Mouse (Mus musculus) midbrain, postnatal 0 days (tissue): ENCODE data around the gene Ap4s1. TPM values are rescaled to one million over a fixed set of nuclear protein-coding genes. Genes with fewer than 3 reads are reported as not detected.
A peak's percentile ranks its signal among the peaks of the same experiment; 100 is the strongest.
"Not testable (repeated sequence)": the region's sequence is repeated elsewhere in the genome, so short reads cannot be mapped to it uniquely, and the experiment has no call there.

Experiments used
- ATAC-seq: fragments of 200-750 bp; cut with Nextera tagmentation; 2 replicates; pipeline ENCODE4 v1.8.0; 2017; ENCODE audit warnings: moderate number of reproducible peaks, mild to moderate bottlenecking, moderate TSS enrichment, moderate library complexity; ENCODE audit not compliant: low FRiP score
- DNase-seq: peaks from one replicate; pipeline ENCODE4 v3.0.0-alpha.2; 2015; ENCODE audit warnings: low spot score
- H3K27ac ChIP-seq: fragments of 300-500 bp; sonication (generic); 2 replicates; pipeline ENCODE4 v1.5.1; 2014; ENCODE audit warnings: low read depth, mild to moderate bottlenecking, low read length, mixed read lengths
- H3K27me3 ChIP-seq: fragments of 300-500 bp; sonication (generic); 2 replicates; pipeline ENCODE4 v1.6.1; 2014; ENCODE audit warnings: low read length, control low read depth, mixed read lengths; ENCODE audit not compliant: insufficient read depth
- H3K36me3 ChIP-seq: fragments of 300-500 bp; sonication (generic); 2 replicates; pipeline ENCODE4 v1.6.1; 2014; ENCODE audit warnings: low read length, control low read depth, mixed read lengths; ENCODE audit not compliant: insufficient read depth
- H3K4me1 ChIP-seq: fragments of 300-500 bp; sonication (generic); 2 replicates; pipeline ENCODE4 v1.6.1; 2014; ENCODE audit warnings: mild to moderate bottlenecking, control low read depth, antibody characterized with exemption, low read length, mixed read lengths; ENCODE audit not compliant: insufficient read depth
- H3K4me2 ChIP-seq: fragments of 300-500 bp; sonication (generic); 2 replicates; pipeline ENCODE4 v1.6.1; 2014; ENCODE audit warnings: low read depth, mild to moderate bottlenecking, low read length, mixed read lengths; ENCODE audit not compliant: poor library complexity, severe bottlenecking
- H3K4me3 ChIP-seq: fragments of 300-500 bp; sonication (generic); 2 replicates; pipeline ENCODE4 v1.5.1; 2014; ENCODE audit warnings: low read depth, mild to moderate bottlenecking, low read length, moderate library complexity
- H3K9ac ChIP-seq: fragments of 300-500 bp; sonication (generic); replicated peaks from 2 replicates; pipeline ENCODE4 v1.6.1; 2014; ENCODE audit warnings: mild to moderate bottlenecking, low read length, moderate library complexity, mixed read lengths; ENCODE audit not compliant: poor library complexity, severe bottlenecking
- H3K9me3 ChIP-seq: fragments of 300-500 bp; sonication (generic); 2 replicates; pipeline ENCODE4 v1.6.1; 2016; ENCODE audit warnings: low read length, control low read depth
- CTCF ChIP-seq: IDR thresholded peaks from 2 replicates; pipeline ENCODE4 v1.5.1; 2016; ENCODE audit warnings: antibody characterized with exemption, mild to moderate bottlenecking
- WGBS: fragments of 180-500 bp; shearing (Covaris S2); extraction: QIAGEN DNeasy Blood & Tissue Kit; methylation state at CpG from one replicate; pipeline ENCODE4 v1.1.7; 2014; 5-methylcytosine and 5-hydroxymethylcytosine counted together
- polyA plus RNA-seq: library from polyadenylated mRNA; unstranded; fragments of >200 nt; fragmentation: Nextera tagmentation; extraction: Ambion mirVana; gene quantifications from 2 replicates; pipeline ENCODE4 v1.2.1, GENCODE M21; 2015
- total RNA-seq: library from RNA; depleted of rRNA; stranded (reverse); fragments of >200 nt; gene quantifications from 2 replicates; pipeline ENCODE4 v1.2.3, GENCODE M21; 2014; rRNA removed

Ap4s1 gene
- total RNA-seq = 39.5 and 54.2 TPM in 2 replicates
- polyA plus RNA-seq = 67.5 and 74.0 TPM in 2 replicates

GRCm38 (mm10) chr12:51690893-51691844, at the start of gene Ap4s1:
Ap4s1 (plus strand) TSS chr12:51691033.
- Histone ChIP-seq H3K9me3 (no peaks in the 10 kb centered on the region), H3K4me2 (peak within 1 kb of the TSS; percentile 55), H3K4me3 (peak within 1 kb of the TSS; percentile 81), H3K27ac (peak within 1 kb of the TSS; percentile 100), H3K4me1 (0 out of 2 replicates have a peak, but pooled peaks cover 3% of the 10 kb centered on the region), H3K27me3 (no peaks in the 10 kb centered on the region), H3K9ac (peak within 1 kb of the TSS; percentile 100), H3K36me3 (no peaks in the 10 kb centered on the region)
- DNase-seq (peak; percentile 66), ATAC-seq (peak; percentile 79)
- TF ChIP-seq CTCF = no peak
- under 1% methylated on average over 68 of the region's 108 CpGs for WGBS

GRCm38 (mm10) chr12:51641871-51642270, 49.0 kb upstream of the Ap4s1 start:
- Histone ChIP-seq H3K4me2 (no peak overlapping the region), H3K27me3 (no peaks in the 10 kb centered on the region), H3K27ac (no peak overlapping the region), H3K9ac (no peak overlapping the region), H3K36me3 (no peaks in the 10 kb centered on the region), H3K4me1 (no peaks in the 10 kb centered on the region), H3K9me3 (no peaks in the 10 kb centered on the region), H3K4me3 (no peak overlapping the region)
- 76% methylated on average over 6 of the region's 6 CpGs for WGBS
- DNase-seq (no peak), ATAC-seq (no peak)
- TF ChIP-seq CTCF = no peak

- not testable (repeated sequence) for DNase-seq, H3K9me3 ChIP-seq, H3K4me3 ChIP-seq, ATAC-seq, H3K27me3 ChIP-seq, H3K27ac ChIP-seq, H3K36me3 ChIP-seq, H3K9ac ChIP-seq, H3K4me2 ChIP-seq, H3K4me1 ChIP-seq
Measured at GRCm38 (mm10) chr12:51649401-51649800, 41.4 kb upstream of the Ap4s1 start.

- H3K4me2 ChIP-seq = no peak overlapping the region
- H3K27ac ChIP-seq = no peak overlapping the region
- DNase-seq = no peak
- no peak overlapping the region for H3K4me3 ChIP-seq
- TF ChIP-seq CTCF = no peak
- H3K9me3 ChIP-seq = no peaks in the 10 kb centered on the region
- H3K36me3 ChIP-seq = 0 out of 2 replicates have a peak, but pooled peaks cover 8% of the 10 kb centered on the region
- no peaks in the 10 kb centered on the region for H3K27me3 ChIP-seq
- H3K4me1 ChIP-seq = no peaks in the 10 kb centered on the region
- no peak for ATAC-seq
- WGBS = 58% methylated on average over 1 of the region's 1 CpGs
- H3K9ac ChIP-seq = no peak overlapping the region
Measured at GRCm38 (mm10) chr12:51655944-51656465, 34.8 kb upstream of the Ap4s1 start.

- Histone ChIP-seq H3K4me3 (no peak overlapping the region), H3K27me3 (no peaks in the 10 kb centered on the region), H3K36me3 (no peaks in the 10 kb centered on the region), H3K4me1 (no peaks in the 10 kb centered on the region), H3K9ac (no peak overlapping the region), H3K27ac (no peak overlapping the region), H3K9me3 (no peaks in the 10 kb centered on the region), H3K4me2 (no peak overlapping the region)
- DNase-seq = no peak
- no peak for TF ChIP-seq CTCF
- ATAC-seq = no peak
Measured at GRCm38 (mm10) chr12:51663011-51663410, 27.8 kb upstream of the Ap4s1 start.

- Histone ChIP-seq H3K9me3 (no peaks in the 10 kb centered on the region), H3K4me2 (no peak overlapping the region)
- ATAC-seq = no peak
Measured at GRCm38 (mm10) chr12:51663908-51664307, 26.9 kb upstream of the Ap4s1 start.

More at GRCm38 (mm10) chr12:51663908-51664307, 26.9 kb upstream of the Ap4s1 start:
- no peak overlapping the region for H3K27ac ChIP-seq
- no peak for DNase-seq
- no peaks in the 10 kb centered on the region for H3K36me3 ChIP-seq
- no peak for TF ChIP-seq CTCF
- H3K4me3 ChIP-seq = no peak overlapping the region
- no peaks in the 10 kb centered on the region for H3K4me1 ChIP-seq
- no peak overlapping the region for H3K9ac ChIP-seq
- no peaks in the 10 kb centered on the region for H3K27me3 ChIP-seq
